Mouse (Mus musculus): Measurements from ENCODE around the gene Defb47.

GRCm38 (mm10) chr14:62963632-62964031, 34.2 kb upstream of the Defb47 start:
- TF ChIP-seq POLR2A (IDR thresholded peaks at IDR 0.05; ENCODE audit: borderline replicate concordance, extremely low read depth, low read depth, low read length) (no peak), CTCF (IDR thresholded peaks at IDR 0.05; ENCODE audit: insufficient read depth, low read length) (no peak)
